Mouse (Mus musculus) lung, postnatal 0 days (tissue): Measurements from ENCODE around the gene Cdkl4.

Experiments
- CTCF ChIP-seq: IDR thresholded peaks from 2 replicates; pipeline ENCODE4 v1.5.1; 2016; ENCODE audit warnings: antibody characterized with exemption, mild to moderate bottlenecking
- EP300 ChIP-seq: IDR thresholded peaks from 2 replicates; pipeline ENCODE4 v1.6.1; 2016; ENCODE audit warnings: antibody characterized with exemption, mild to moderate bottlenecking, control low read depth

DNA sequence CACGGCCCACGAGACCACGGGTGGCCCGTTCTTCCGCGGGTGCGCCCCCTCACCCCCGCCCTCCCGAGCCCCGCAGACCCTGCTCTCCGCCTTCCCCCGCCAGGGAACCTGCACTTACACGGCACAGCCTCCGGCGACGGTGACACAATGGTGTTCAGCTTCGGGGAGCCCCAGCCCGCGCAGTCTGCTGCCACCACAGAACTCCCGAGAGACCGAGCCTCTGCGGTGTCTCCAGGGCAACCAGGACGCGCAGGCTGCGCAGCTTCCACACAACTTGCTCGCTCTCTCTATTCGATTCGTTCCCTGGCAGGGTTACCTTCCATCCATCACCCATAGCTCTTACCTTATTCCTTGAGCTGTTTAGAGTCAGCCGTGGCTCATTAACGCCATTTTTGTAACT is 399 bp downstream of the Cdkl4 start:
- TF ChIP-seq CTCF = no peak
- TF ChIP-seq EP300 = no peak
